Mouse (Mus musculus) cerebellum, postnatal 4 days (tissue): ENCODE data around the gene Hoxc12.

Source experiments
- DNase-seq, 2 experiments: peaks; one replicate each; pipeline ENCODE4 v3.0.0; 2022; ENCODE audit warnings: low spot score in 2 of 2, mixed read lengths in 1 of 2

Hoxc12 gene

GRCm38 (mm10) chr15:102936279-102936972, at the start of gene Hoxc12:
Gene Hoxc12 (plus strand): TSS chr15:102936757.
- no peak for DNase-seq

- DNase-seq, result no peak
Measured at GRCm38 (mm10) chr15:102895115-102895514, 41.4 kb upstream of the Hoxc12 start.

- no peak for DNase-seq
Measured at GRCm38 (mm10) chr15:102904946-102905345, 31.6 kb upstream of the Hoxc12 start.

DNA sequence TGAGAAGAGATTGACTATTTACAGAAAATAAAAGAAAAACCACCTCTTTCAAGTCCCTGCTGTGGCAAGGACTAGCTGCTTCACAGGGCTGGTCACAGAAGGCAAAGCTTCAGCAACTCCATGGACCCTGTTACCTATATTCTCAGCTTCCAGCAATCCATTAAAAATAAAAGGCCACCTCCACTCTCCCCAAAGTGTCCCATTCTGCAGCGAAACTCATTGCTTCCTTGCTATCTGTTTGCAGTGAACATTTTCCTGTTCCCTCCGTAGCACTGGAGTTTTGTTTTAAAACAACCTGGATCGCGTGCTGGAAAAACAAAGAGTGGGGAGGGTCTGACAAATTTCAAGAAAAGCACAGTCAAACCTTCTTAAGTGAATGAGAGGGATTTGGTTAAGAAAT, 27.0 kb upstream of the Hoxc12 start:
- DNase-seq, result no peak

DNA sequence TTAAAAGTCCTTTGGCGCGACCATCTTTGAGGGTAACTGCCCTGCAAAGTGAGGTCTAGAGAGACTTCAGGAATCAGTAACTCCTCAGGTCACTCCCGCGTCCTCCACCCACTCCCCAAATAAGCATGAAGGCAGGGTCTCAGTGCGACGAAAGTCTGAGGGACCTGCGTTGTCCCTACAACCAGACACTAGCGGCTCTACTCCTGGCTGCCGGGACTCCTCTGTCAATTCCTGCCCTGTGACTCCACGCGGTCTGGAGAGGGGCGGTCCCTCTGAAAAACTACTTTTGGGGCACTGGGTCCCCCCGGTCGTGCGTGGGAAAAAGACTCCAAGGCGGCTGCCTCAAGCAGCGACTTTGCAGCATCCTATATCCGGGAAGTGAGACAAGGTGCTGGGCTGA, 26.5 kb upstream of the Hoxc12 start:
- no peak for DNase-seq

DNA sequence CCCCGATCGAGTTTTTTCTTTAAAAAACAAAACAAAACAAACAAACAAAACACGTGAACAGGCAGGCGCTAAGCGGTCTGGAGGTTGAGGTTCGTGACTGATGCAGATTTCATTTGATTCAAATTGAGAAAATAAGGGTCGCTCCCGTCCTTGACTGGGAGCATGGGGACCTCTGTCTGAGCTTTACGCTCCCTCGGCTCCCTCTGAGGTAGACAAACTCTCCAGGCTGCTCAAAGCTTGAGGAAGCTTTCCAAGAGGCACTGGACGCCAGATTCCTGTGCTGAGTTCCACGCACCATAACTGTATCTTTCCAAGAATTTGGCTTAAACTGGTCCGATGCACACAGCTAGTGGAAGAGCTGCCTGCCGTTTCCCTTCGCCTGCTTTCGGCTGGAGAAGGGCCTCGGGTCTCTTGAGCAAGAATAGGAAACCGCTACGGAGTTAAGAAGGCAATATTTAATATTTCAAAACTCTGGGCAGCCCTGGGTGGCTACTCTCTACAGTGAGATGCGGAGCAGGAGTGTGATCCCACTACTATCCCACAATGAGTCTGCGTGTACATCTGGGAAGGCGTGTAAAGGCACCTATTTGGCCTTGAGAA, 26.0 kb upstream of the Hoxc12 start:
- no peak for DNase-seq

DNA sequence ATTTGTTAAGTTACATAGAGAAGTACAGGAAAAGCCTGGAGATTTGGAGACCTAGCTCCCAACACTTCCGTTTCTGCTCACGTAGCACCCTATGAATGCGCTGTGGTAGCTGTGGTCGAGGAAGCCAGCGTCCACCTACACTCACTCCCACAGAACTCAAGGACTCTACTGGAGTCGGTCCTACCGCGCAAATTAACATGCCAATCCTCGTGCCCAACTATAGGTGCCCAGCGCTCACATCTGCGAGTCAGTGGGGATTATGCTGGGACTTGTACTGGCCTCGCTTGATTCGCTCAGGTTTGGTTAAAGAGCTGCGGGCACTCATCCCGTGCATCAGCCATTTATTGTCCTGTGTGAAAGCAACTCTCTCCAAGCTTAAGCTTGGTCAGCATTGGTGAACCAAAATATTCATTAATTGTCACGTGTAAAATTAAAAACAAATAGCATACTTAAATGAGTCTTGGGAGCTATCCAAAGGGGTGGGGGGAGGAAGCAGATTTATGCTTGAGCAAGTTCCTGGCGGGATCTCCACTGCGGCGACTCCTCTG, 23.4 kb upstream of the Hoxc12 start:
- DNase-seq, result no peak

DNA sequence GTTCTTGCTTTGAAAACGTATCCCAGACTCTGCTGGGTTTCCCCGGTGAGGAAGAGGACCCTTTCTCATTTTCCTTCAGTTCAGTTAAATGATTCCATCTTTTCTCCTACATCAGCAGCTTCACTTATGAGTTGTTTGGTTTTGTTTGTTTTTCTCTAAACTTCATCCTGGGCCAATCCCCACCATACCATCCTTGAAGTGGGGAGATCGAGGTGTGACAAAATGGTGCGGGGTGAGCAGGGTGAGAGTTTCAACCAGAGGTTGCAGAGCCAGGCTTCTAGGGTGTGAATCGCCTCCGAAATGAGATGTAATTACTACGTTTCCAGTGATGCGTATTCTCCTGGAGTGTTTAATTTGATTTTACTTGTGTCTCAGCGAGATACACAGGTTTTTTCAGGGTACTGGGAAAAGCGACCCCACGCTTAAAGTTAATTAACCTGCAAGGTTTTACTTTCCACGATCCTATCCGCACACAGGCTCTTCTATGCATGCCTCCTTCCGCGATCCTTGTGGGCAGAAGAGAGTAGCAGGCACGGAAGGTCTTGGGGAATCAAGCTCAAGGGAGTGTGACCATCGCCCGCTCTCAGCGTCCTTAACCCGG, 18.5 kb upstream of the Hoxc12 start:
- DNase-seq, result no peak

DNA sequence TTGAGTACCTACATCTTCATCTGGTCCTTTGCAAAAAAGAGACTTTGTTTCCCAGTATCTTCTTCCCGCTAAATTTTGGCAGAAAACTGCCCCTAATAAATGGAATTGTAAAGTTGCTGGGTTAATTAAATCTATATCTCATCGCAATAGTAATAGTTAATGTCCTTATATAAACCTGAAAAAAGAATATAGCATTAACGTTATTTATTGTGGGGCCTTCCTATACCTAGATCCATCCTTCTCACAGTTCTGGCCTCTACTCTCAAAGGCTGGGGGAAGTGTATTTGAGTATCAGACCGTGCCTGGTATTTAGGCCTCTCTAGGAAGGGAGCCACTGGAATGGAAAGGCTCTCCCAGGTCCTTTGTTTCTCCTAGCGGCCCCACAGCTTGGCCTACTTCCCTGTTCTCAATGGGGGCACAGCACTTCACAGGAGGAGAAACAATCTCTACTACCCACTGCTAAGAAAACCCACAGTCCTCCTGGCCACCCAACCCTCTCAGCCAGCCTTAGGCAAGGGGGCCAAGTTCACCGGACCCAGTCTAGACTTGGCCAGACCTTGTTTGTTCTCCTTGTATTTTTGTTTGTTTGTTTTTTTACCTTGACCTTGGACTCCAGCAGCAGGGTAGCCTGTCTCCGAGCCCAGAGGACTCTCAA, 17.8 kb upstream of the Hoxc12 start:
- no peak for DNase-seq

GRCm38 (mm10) chr15:102919336-102920180, 17.0 kb upstream of the Hoxc12 start:
- DNase-seq, result no peak

DNA sequence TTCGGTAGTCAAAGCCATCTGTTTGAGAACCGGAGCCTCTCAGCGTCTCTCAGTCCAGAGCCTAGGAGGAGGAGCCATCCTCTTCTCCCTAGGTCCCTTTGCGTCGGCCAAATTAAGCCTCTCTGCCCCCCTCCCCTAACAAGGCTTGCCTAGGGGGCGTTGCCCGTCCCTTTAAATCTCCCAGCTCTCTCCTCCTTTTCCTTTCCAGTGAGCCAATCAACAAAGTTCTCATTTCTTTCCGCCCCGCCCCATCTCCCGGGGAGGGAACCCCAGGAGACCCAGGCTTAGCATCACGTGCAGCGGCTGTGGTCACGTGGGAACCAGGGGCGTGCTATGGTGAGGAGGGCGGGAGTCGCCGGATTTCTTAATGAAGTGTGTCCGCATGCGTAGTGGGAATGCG, 15.9 kb upstream of the Hoxc12 start:
- no peak for DNase-seq

DNA sequence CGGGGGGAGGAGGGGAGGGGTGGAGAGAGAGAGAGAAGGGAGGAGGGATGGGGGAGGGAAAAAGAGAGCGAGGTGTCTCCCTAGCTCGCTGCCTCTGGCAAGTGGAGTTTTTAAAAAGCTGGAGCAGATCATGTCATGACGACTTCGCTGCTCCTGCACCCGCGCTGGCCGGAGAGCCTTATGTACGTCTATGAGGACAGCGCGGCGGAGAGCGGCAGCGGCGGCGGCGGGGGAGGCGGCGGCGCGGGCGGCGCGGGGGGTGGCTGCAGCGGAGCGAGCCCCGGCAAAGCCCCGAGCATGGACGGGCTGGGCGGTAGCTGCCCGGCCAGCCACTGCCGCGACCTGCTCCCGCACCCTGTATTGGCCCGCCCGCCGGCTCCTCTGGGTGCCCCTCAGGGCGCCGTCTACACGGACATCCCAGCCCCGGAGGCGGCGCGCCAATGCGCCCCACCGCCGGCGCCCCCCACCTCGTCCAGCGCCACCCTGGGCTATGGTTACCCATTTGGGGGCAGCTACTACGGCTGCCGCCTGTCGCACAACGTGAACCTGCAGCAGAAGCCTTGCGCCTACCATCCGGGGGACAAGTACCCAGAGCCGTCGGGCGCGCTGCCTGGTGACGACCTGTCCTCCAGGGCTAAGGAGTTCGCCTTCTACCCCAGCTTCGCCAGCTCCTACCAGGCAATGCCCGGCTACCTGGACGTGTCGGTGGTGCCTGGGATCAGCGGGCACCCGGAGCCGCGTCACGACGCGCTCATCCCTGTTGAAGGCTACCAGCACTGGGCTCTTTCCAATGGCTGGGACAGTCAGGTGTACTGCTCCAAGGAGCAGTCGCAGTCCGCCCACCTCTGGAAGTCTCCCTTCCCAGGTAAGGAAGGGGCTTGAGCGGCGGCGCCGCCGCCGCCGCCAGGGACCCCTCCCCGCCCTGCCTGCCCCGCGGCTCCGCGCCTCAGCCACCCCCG, 15.2 kb upstream of the Hoxc12 start, which contains the start of gene Hoxc13:
TSS of gene Hoxc13 (plus strand) at position 51 of the 959 bp plus-strand sequence.
- DNase-seq, result no peak

DNA sequence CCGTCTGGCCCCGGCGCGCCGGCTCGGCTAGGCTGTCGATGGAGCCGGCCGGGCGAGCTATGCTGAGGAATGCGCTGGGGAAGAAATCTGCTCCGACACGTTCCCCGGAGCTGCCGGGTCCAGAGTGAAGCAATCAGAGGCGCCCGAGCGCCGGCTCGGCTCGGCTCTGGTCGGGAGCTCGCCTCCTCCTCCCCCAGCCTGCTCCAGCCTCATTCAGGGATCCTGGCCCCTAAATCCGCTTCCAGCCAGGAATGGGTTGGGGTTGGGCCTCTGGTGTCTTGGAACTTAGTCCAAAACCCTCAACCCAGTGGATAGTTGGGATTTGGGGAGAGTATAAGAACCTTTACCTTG, 14.6 kb upstream of the Hoxc12 start:
- no peak for DNase-seq

GRCm38 (mm10) chr15:102922636-102923500, 13.7 kb upstream of the Hoxc12 start:
- no peak for DNase-seq

DNA sequence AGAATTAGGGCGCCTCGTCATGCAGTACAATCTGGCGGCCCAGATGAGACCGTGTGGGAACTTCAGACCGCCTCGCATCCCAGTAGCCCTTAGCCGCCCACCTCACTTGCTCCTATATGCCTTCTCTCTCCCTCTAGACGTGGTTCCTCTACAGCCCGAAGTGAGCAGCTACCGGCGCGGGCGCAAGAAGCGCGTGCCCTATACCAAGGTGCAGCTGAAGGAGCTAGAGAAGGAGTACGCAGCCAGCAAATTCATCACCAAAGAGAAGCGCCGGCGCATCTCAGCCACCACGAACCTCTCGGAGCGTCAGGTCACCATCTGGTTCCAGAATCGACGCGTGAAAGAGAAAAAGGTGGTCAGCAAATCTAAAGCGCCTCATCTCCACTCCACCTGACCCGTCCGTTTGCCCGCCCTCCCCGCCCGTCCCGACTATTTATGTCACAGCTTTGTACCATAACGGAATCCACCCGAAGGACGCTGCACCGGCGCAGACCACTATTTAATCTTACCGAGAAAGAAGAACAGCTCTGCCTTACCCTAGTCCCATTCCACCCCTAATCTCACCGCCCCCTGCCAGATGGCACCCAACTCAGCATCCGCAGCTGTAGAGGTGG, 9.4 kb upstream of the Hoxc12 start:
- no peak for DNase-seq

- no peak for DNase-seq
Measured at GRCm38 (mm10) chr15:102931706-102932358, 4.7 kb upstream of the Hoxc12 start.

DNA sequence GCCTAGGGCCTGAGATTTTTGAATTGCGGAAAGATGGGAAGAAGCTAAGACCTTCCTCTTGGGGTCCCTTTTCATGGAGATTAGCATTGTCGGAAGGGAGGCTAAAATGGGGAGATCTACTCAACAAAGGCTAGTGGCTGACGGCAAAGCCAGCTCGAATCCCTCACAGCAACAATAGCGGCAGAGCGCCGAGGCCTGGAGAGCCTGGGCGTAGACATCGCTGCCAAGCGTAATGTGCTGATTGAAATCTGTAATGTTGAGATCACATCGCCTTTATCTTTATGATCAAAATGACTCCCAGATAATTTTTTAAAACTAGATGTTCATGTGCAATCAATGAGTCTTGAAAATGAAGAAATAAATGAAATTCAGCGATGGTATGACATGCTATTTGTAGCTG, 2.1 kb upstream of the Hoxc12 start:
- DNase-seq, result no peak

DNA sequence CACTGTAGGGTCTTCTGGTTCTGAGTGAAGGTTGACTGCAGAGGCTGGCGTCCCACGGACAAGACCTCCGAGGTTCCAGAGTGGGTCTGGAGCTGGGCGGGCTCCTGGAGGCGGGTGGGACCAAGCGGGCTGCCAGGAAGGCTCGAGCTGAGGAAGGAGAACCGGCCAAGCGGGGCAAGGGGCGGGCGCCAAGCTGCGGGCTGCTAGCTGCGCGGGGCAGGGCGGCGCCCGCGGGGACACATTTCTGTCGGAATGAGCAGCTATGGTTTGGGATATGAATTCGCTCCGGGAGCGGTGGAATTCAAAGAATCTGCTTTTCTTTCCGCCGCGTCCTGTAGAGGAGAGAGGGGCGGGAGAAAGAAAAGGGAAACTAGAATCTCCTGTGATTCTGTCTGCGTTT, 1.7 kb upstream of the Hoxc12 start:
- no peak for DNase-seq
